Mouse (Mus musculus) megakaryocyte-erythroid progenitor cell, adult 5-6 weeks (primary cell): ENCODE results near the gene Slc44a5. TPM values are rescaled to one million over a fixed set of nuclear protein-coding genes. Genes with fewer than 3 reads are reported as not detected.
A peak's percentile ranks its signal among the peaks of the same experiment; 100 is the strongest.

ENCODE experiments used
- ATAC-seq: replicated peaks from 2 replicates; pipeline ENCODE4 v1.8.0; 2016; ENCODE audit warnings: mild to moderate bottlenecking, inconsistent platforms; ENCODE audit not compliant: severe bottlenecking, poor library complexity, low FRiP score, low TSS enrichment
- total RNA-seq, 2 experiments: library from RNA; stranded (forward) in 1 of 2; stranded (reverse) in 1 of 2; fragments of 200-1000, 215-1000 nt in 1 of 2; fragments of >200 nt in 1 of 2; fragmentation: Nextera tagmentation in 1 of 2; gene quantifications; 2 replicates each; pipeline ENCODE4 v1.2.3; 2014 to 2017

Gene Slc44a5
- total RNA-seq, 2 experiments from 2014 or later = 0.28 TPM; not detected in 1

- ATAC-seq = no peak
Observed at GRCm38 (mm10) chr3:154274681-154275080, 301.4 kb downstream of the Slc44a5 start.

- ATAC-seq = no peak
Observed at GRCm38 (mm10) chr3:154284260-154284659, 311.0 kb downstream of the Slc44a5 start.

- ATAC-seq = no peak
Observed at GRCm38 (mm10) chr3:154285351-154285750, 312.1 kb downstream of the Slc44a5 start.

GRCm38 (mm10) chr3:154287217-154287616 is 314.0 kb downstream of the Slc44a5 start:
- ATAC-seq = no peak

GRCm38 (mm10) chr3:154288429-154289069 is 315.3 kb downstream of the Slc44a5 start:
- ATAC-seq = no peak

GRCm38 (mm10) chr3:154290351-154290750 is 317.1 kb downstream of the Slc44a5 start:
- no peak for ATAC-seq

GRCm38 (mm10) chr3:154292126-154292525 is 318.9 kb downstream of the Slc44a5 start:
- no peak for ATAC-seq

- ATAC-seq = no peak
Observed at GRCm38 (mm10) chr3:154293839-154294490, 320.7 kb downstream of the Slc44a5 start.

- ATAC-seq = no peak
Observed at GRCm38 (mm10) chr3:154294924-154295834, 321.9 kb downstream of the Slc44a5 start.

GRCm38 (mm10) chr3:154297499-154297898 is 324.3 kb downstream of the Slc44a5 start:
- ATAC-seq = no peak; the same call in 1 of the 2 replicates

GRCm38 (mm10) chr3:154298490-154298889 is 325.3 kb downstream of the Slc44a5 start:
- no peak for ATAC-seq

- ATAC-seq = no peak
Observed at GRCm38 (mm10) chr3:154300006-154300405, 326.8 kb downstream of the Slc44a5 start.

- no peak for ATAC-seq
Observed at GRCm38 (mm10) chr3:154301102-154301501, 327.9 kb downstream of the Slc44a5 start.

- ATAC-seq = no peak
Observed at GRCm38 (mm10) chr3:154305163-154305884, 332.1 kb downstream of the Slc44a5 start.

- peak; percentile 70 for ATAC-seq
Observed at GRCm38 (mm10) chr3:154317651-154318248, 344.5 kb downstream of the Slc44a5 start.
